Mouse (Mus musculus) hindbrain, embryonic 11.5 days (tissue): ENCODE measurements around the gene Dlg2. TPM values are rescaled to one million over a fixed set of nuclear protein-coding genes. Genes with fewer than 3 reads are reported as not detected.

Experiments
- ATAC-seq: fragments of 200-750 bp; cut with Nextera tagmentation; 2 replicates; pipeline ENCODE4 v1.8.0; 2017; ENCODE audit warnings: mild to moderate bottlenecking, moderate TSS enrichment, moderate library complexity; ENCODE audit not compliant: low FRiP score
- DNase-seq: peaks from one replicate; pipeline ENCODE4 v3.0.0-alpha.2; 2015; ENCODE audit warnings: low spot score
- H3K27ac ChIP-seq: fragments of 300-500 bp; sonication (generic); 2 replicates; pipeline ENCODE4 v1.5.1; 2014; ENCODE audit warnings: mild to moderate bottlenecking, low read depth, low read length
- H3K27me3 ChIP-seq: fragments of 300-500 bp; sonication (generic); 2 replicates; pipeline ENCODE4 v1.6.1; 2014; ENCODE audit warnings: mild to moderate bottlenecking, low read length, moderate library complexity, mixed read lengths; ENCODE audit not compliant: control insufficient read depth, insufficient read depth
- H3K36me3 ChIP-seq: fragments of 300-500 bp; sonication (generic); 2 replicates; pipeline ENCODE4 v1.6.1; 2014; ENCODE audit warnings: mild to moderate bottlenecking, low read length, moderate library complexity, mixed read lengths; ENCODE audit not compliant: control insufficient read depth, insufficient read depth
- H3K4me1 ChIP-seq: fragments of 300-500 bp; sonication (generic); replicated peaks from 2 replicates; pipeline ENCODE4 v1.6.1; 2014; ENCODE audit warnings: low read length, mixed read lengths; ENCODE audit not compliant: control insufficient read depth, insufficient read depth
- H3K4me2 ChIP-seq: fragments of 300-500 bp; sonication (generic); replicated peaks from 2 replicates; pipeline ENCODE4 v1.6.1; 2014; ENCODE audit warnings: mild to moderate bottlenecking, low read depth, low read length
- H3K4me3 ChIP-seq: fragments of 300-500 bp; sonication (generic); 2 replicates; pipeline ENCODE4 v1.5.1; 2014; ENCODE audit warnings: low read depth, low read length
- H3K9ac ChIP-seq: fragments of 300-500 bp; sonication (generic); 2 replicates; pipeline ENCODE4 v1.6.1; 2014; ENCODE audit warnings: low read depth, low read length
- H3K9me3 ChIP-seq: fragments of 300-500 bp; sonication (generic); 2 replicates; pipeline ENCODE4 v1.6.1; 2016; ENCODE audit warnings: low read length; ENCODE audit not compliant: control insufficient read depth
- WGBS: fragments of 180-500 bp; shearing (Covaris S2); extraction: QIAGEN DNeasy Blood & Tissue Kit; methylation state at CpG from one replicate; pipeline ENCODE4 v1.1.7; 2014; 5-methylcytosine and 5-hydroxymethylcytosine counted together
- polyA plus RNA-seq: library from polyadenylated mRNA; unstranded; fragments of >200 nt; fragmentation: Nextera tagmentation; extraction: Ambion mirVana; gene quantifications from 2 replicates; pipeline ENCODE4 v1.2.1, GENCODE M21; 2014

Dlg2 gene
- polyA plus RNA-seq, 1 experiment from 2014 or later, result 3.1 TPM

DNA sequence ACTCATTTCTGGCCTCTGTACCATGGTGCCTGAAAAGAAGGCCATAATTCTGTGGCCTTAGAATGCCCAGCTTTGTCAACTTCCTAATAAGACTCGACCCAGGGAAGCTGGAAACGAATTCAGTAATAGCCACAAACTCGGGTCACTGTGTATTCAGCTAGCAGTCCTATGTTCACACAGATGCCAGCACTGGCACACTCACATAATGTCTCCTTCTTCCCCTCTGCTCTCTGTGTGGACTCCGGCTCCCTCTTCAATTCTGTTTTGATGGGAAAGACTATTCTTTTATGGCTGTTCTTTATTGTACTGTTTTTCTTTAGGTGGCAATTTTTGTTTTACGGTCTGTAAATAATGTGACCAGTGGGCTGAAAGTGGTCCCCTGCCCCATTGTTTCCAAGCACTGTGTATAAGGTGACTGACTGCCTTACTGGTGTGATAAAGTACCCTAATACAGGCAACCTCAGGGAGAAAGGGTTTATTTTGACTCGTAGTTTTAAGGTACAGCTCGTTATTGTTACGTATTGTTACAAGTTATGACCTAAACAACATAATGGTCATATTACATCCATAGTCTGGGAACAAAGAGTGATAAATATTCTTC lies 1816.5 kb downstream of the Dlg2 start:
- Histone ChIP-seq H3K27ac (no peak overlapping the region), H3K4me1 (no peaks in the 10 kb centered on the region), H3K4me3 (no peak overlapping the region), H3K36me3 (no peaks in the 10 kb centered on the region), H3K4me2 (no peak overlapping the region), H3K9me3 (no peaks in the 10 kb centered on the region), H3K9ac (no peak overlapping the region), H3K27me3 (no peaks in the 10 kb centered on the region)
- DNase-seq, result no peak
- ATAC-seq, result no peak
- WGBS, result 74% methylated on average over 8 of the region's 8 CpGs

DNA sequence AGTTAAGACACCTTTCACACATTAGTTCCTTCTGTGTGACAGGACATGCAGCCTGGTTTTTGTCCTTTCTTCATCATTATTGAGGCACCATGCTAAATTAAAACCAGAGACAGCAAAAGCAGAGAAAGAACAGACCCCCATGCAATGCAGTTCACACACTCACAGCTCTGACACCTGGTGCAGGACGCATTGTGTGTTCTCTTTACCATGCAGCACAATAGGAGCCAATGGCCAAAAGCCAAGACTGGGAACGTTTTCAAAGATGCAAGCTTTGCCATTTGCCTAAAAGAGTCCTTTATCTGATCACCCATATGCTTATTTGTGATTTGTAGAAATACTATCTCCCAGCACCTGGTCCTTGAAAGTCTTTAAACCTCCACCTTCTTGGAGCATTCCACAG lies 1824.6 kb downstream of the Dlg2 start:
- ATAC-seq (no peak), DNase-seq (no peak)
- H3K36me3 ChIP-seq, result no peaks in the 10 kb centered on the region
- no peak overlapping the region for H3K9ac ChIP-seq
- H3K27ac ChIP-seq, result no peak overlapping the region
- no peak overlapping the region for H3K4me2 ChIP-seq
- no peaks in the 10 kb centered on the region for H3K9me3 ChIP-seq
- no peak overlapping the region for H3K4me3 ChIP-seq
- H3K4me1 ChIP-seq, result no peaks in the 10 kb centered on the region
- H3K27me3 ChIP-seq, result no peaks in the 10 kb centered on the region
- WGBS, result 55% methylated on average over 2 of the region's 2 CpGs

DNA sequence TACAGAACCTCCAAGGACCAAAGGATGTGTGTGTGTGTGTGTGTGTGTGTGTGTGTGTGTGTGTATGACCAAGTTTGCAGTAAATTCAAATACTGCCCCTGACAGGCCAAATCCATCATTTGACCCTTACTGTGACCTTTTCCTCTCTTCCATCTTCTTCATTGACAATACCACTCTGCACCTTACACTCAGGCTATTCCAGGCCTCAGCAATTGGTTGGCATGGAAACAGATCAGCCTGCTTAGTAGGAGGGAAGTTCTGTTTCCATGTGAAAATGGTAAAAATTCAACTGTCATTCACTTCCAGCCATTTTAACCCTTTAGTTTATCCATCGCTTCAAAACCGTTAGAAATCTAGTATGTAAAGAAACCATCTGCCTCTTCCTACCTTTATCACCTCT lies 1831.2 kb downstream of the Dlg2 start:
- Histone ChIP-seq H3K4me3 (no peak overlapping the region), H3K4me1 (no peaks in the 10 kb centered on the region), H3K4me2 (no peak overlapping the region), H3K9me3 (no peaks in the 10 kb centered on the region), H3K27ac (no peak overlapping the region), H3K9ac (no peak overlapping the region), H3K36me3 (no peaks in the 10 kb centered on the region), H3K27me3 (no peaks in the 10 kb centered on the region)
- DNase-seq, result no peak
- ATAC-seq, result peak; percentile 47; the same call in 1 of the 2 replicates
- WGBS, result 81% methylated on average over 2 of the region's 2 CpGs

DNA sequence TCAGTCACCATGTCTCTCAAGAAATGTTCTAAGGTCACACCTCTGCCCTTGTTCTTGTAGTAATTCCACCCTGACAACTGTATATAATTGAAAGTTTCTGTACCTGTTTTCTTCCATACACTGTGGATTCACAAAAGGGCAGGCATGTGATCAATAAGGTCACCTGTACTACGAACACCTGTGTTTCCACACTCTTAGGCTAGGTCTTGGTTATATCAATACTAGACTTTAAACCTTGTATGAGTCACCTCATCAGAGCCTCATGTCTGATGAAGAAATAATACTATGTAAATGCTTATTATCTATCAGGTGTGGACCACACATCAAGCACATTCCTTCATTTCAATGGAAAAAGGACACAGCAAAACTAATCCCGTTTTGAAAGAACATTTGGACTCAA lies 1831.7 kb downstream of the Dlg2 start:
- ATAC-seq (no peak), DNase-seq (no peak)
- H3K4me3 ChIP-seq, result no peak overlapping the region
- H3K27me3 ChIP-seq, result no peaks in the 10 kb centered on the region
- no peaks in the 10 kb centered on the region for H3K4me1 ChIP-seq
- 82% methylated on average over 2 of the region's 2 CpGs for WGBS
- no peaks in the 10 kb centered on the region for H3K36me3 ChIP-seq
- H3K9me3 ChIP-seq, result no peaks in the 10 kb centered on the region
- no peak overlapping the region for H3K4me2 ChIP-seq
- no peak overlapping the region for H3K9ac ChIP-seq
- no peak overlapping the region for H3K27ac ChIP-seq

DNA sequence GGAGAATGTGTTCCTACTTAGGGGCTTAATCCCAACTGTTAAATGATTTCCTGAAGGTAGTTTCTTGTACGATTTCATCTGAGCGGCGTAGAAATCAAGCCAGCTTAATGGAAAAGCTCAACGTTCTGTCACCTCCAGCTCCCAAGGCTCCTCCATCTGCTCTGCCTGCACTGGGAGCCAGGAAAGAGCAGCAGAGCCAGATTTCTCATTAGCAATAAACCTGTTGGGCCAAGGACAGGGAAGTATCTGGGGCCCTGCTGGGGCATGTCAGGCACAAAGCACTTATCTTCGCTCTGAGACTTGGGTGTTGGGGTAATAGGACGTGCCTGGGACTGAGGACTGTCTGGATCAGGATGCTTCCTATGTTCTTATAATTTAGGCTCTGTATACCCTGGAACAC lies 1839.9 kb downstream of the Dlg2 start:
- Histone ChIP-seq H3K4me2 (no peak overlapping the region), H3K27me3 (no peaks in the 10 kb centered on the region), H3K4me1 (no peaks in the 10 kb centered on the region), H3K4me3 (no peak overlapping the region), H3K36me3 (no peaks in the 10 kb centered on the region), H3K9me3 (no peaks in the 10 kb centered on the region), H3K27ac (no peak overlapping the region), H3K9ac (no peak overlapping the region)
- WGBS, result 92% methylated on average over 6 of the region's 6 CpGs
- no peak for DNase-seq
- no peak for ATAC-seq

DNA sequence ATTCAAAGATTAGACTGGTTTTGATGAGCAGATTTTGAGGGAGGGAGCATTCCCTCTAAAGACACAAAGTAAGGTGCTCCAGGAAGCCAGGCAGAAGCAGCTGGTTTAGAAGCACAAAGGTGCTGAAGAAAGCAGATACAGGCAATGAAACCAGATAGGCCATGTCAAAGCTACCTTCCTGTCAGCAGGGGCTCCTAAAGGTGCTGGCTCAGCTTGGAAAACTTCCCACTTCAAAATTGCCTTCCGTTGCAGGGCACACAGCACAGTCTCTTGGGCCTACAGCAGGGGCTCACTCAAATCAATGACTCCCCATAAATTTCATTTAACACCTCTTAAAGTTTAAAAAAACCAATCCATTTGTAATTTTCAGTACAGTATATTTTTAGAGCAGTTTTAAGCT lies 1843.0 kb downstream of the Dlg2 start:
- no peaks in the 10 kb centered on the region for H3K36me3 ChIP-seq
- WGBS, result 67% methylated on average over 1 of the region's 1 CpGs
- no peak overlapping the region for H3K27ac ChIP-seq
- H3K9ac ChIP-seq, result no peak overlapping the region
- H3K4me3 ChIP-seq, result no peak overlapping the region
- DNase-seq, result no peak
- H3K27me3 ChIP-seq, result no peaks in the 10 kb centered on the region
- no peak overlapping the region for H3K4me2 ChIP-seq
- ATAC-seq, result no peak
- H3K9me3 ChIP-seq, result no peaks in the 10 kb centered on the region
- H3K4me1 ChIP-seq, result no peaks in the 10 kb centered on the region; the same call in 1 of the 2 replicates

DNA sequence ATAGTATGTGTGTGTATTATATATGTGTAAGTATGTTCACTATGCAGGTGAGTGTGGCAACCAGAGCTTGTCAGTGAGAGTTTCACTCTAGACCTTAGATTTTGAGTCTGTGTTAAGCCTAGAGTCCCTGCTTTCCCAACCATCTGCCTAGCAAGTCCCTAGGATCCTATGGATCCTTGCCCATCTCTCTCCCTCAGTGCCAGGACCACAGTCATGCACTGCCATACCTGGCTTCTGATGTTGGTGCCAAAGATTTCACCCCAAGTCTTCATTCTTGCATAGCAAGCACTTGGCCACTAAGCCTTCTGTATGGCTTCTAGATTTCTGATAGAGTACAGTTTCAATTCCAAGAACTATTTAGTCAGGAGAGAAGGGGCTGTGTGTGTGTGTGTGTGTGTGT lies 1843.7 kb downstream of the Dlg2 start:
- Histone ChIP-seq H3K27me3 (no peaks in the 10 kb centered on the region), H3K9ac (no peak overlapping the region), H3K27ac (no peak overlapping the region), H3K36me3 (no peaks in the 10 kb centered on the region), H3K4me2 (no peak overlapping the region), H3K9me3 (no peaks in the 10 kb centered on the region), H3K4me1 (no peaks in the 10 kb centered on the region; the same call in 1 of the 2 replicates), H3K4me3 (no peak overlapping the region)
- no peak for ATAC-seq
- DNase-seq, result no peak

DNA sequence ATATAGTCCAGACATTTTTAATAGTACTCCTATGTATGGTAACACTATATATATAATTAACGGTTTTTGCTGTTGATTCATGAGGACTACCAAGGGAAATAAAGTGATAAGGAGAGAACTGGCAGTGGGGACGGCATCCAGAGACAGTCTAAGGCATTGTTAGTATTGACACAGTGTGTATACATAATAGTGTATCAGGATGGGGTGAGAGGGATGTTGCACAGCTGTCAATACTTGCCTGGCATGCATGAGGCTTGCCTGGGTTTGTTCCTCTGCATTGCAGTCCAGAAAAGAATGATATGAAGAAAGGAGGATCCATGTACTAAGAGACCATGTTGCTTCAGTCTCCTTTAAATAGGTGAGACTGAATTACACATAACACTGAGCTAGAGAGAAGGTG lies 1845.3 kb downstream of the Dlg2 start:
- Histone ChIP-seq H3K4me3 (no peak overlapping the region), H3K4me1 (no peaks in the 10 kb centered on the region; the same call in 1 of the 2 replicates), H3K36me3 (no peaks in the 10 kb centered on the region), H3K9ac (no peak overlapping the region), H3K27me3 (no peaks in the 10 kb centered on the region), H3K9me3 (no peaks in the 10 kb centered on the region), H3K4me2 (no peak overlapping the region), H3K27ac (no peak overlapping the region)
- 79% methylated on average over 2 of the region's 2 CpGs for WGBS
- no peak for DNase-seq
- ATAC-seq, result no peak

DNA sequence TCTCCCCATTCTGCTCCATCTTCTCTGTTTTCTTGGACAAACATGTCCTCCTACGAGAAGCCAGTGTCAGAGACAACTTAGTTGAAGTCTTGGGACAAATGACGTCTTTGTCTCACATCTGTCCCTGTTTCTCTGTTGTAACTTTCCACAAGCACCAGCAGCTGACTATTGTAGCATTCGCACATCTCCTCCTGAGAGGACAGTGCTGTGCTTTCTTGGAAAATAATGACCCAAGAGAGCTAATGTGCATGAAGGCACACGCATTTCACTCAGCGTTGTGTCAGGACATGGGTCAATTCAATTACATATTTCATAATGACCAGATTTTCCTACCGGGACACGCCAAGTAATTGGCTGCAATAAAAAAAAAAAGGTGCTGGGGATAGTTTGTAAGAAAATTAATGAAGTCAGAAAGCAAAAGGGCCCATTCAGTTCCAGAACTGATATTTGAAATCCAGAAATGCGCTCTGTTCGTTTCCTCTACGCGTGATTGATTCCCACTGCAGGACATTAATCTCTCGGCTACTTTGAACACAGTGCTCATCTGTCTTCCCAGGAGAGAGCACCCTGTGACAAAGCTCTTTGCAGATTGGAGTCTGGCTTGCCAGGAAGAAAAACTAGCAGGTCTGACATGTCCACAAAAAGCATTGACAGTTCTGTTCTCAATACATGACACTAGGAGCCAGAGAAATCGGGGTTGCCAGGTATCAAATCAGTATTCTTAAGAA lies 1846.0 kb downstream of the Dlg2 start:
- ATAC-seq (peak; percentile 62; the same call in 1 of the 2 replicates), DNase-seq (no peak)
- Histone ChIP-seq H3K36me3 (no peaks in the 10 kb centered on the region), H3K9me3 (no peaks in the 10 kb centered on the region), H3K9ac (no peak overlapping the region), H3K4me3 (no peak overlapping the region), H3K4me1 (no peaks in the 10 kb centered on the region; the same call in 1 of the 2 replicates), H3K4me2 (no peak overlapping the region; the same call in 1 of the 2 replicates), H3K27ac (no peak overlapping the region), H3K27me3 (no peaks in the 10 kb centered on the region)
- 41% methylated on average over 13 of the region's 13 CpGs for WGBS
